Mouse (Mus musculus) hindbrain, embryonic 12.5 days (tissue): ENCODE measurements around the gene Scgb1b30. TPM values are rescaled to one million over a fixed set of nuclear protein-coding genes. Genes with fewer than 3 reads are reported as not detected.
A peak's percentile ranks its signal among the peaks of the same experiment; 100 is the strongest.

ENCODE experiments used
- ATAC-seq: fragments of 200-750 bp; cut with Nextera tagmentation; 2 replicates; pipeline ENCODE4 v1.8.0; 2017; ENCODE audit warnings: moderate TSS enrichment; ENCODE audit not compliant: low FRiP score
- H3K27ac ChIP-seq: fragments of 300-500 bp; sonication (generic); 2 replicates; pipeline ENCODE4 v1.5.1; 2016; ENCODE audit warnings: mild to moderate bottlenecking
- H3K27me3 ChIP-seq: fragments of 300-500 bp; sonication (generic); 2 replicates; pipeline ENCODE4 v1.6.1; 2016; ENCODE audit warnings: mild to moderate bottlenecking
- H3K36me3 ChIP-seq: fragments of 300-500 bp; sonication (generic); 2 replicates; pipeline ENCODE4 v1.6.1; 2016; ENCODE audit warnings: mild to moderate bottlenecking
- H3K4me1 ChIP-seq: fragments of 300-500 bp; sonication (generic); 2 replicates; pipeline ENCODE4 v1.6.1; 2016
- H3K4me2 ChIP-seq: fragments of 300-500 bp; sonication (generic); replicated peaks from 2 replicates; pipeline ENCODE4 v1.6.1; 2016; ENCODE audit warnings: mild to moderate bottlenecking
- H3K4me3 ChIP-seq: fragments of 300-500 bp; sonication (generic); 2 replicates; pipeline ENCODE4 v1.5.1; 2016; ENCODE audit warnings: mild to moderate bottlenecking
- H3K9ac ChIP-seq: fragments of 300-500 bp; sonication (generic); 2 replicates; pipeline ENCODE4 v1.6.1; 2016; ENCODE audit warnings: mild to moderate bottlenecking, moderate library complexity
- H3K9me3 ChIP-seq: fragments of 300-500 bp; sonication (generic); replicated peaks from 2 replicates; pipeline ENCODE4 v1.6.1; 2016; ENCODE audit warnings: mild to moderate bottlenecking
- WGBS: fragments of 180-500 bp; shearing (Covaris S2); methylation state at CpG from one replicate; pipeline ENCODE4 v1.1.7; 2016; 5-methylcytosine and 5-hydroxymethylcytosine counted together
- polyA plus RNA-seq: library from polyadenylated mRNA; unstranded; fragments of >200 nt; fragmentation: Nextera tagmentation; extraction: Ambion mirVana; gene quantifications from 2 replicates; pipeline ENCODE4 v1.2.1, GENCODE M21; 2016

Scgb1b30 gene
- polyA plus RNA-seq, 1 experiment from 2014 or later, result not detected

- peak; percentile 83 for ATAC-seq
- peak overlapping the region; percentile 77 for H3K27ac ChIP-seq
- peak overlapping the region; percentile 83 for H3K9ac ChIP-seq
- H3K36me3 ChIP-seq, result 0 out of 2 replicates have a peak, but pooled peaks cover 4% of the 10 kb centered on the region
- H3K4me2 ChIP-seq, result peak overlapping the region; percentile 68
- no peaks in the 10 kb centered on the region for H3K27me3 ChIP-seq
- no peaks in the 10 kb centered on the region for H3K9me3 ChIP-seq
- under 1% methylated on average over 72 of the region's 116 CpGs for WGBS
- H3K4me3 ChIP-seq, result peak overlapping the region; percentile 77
- H3K4me1 ChIP-seq, result peaks cover 14% of the 10 kb centered on the region
Measured at GRCm38 (mm10) chr7:34132355-34133079, 37.3 kb downstream of the Scgb1b30 start.

GRCm38 (mm10) chr7:34133117-34133762, 38.0 kb downstream of the Scgb1b30 start, which contains the start of gene Wtip:
Gene Wtip (minus strand): TSS chr7:34133268.
- peak within 1 kb of the TSS; percentile 77 for H3K4me3 ChIP-seq
- H3K9me3 ChIP-seq, result no peaks in the 10 kb centered on the region
- peak within 1 kb of the TSS; percentile 83 for H3K9ac ChIP-seq
- peak within 1 kb of the TSS; percentile 77 for H3K27ac ChIP-seq
- H3K27me3 ChIP-seq, result no peaks in the 10 kb centered on the region
- 2% methylated on average over 45 of the region's 65 CpGs for whole genome bisulfite sequencing
- H3K4me2 ChIP-seq, result peak within 1 kb of the TSS; percentile 68
- H3K4me1 ChIP-seq, result peaks cover 14% of the 10 kb centered on the region
- 0 out of 2 replicates have a peak, but pooled peaks cover 3% of the 10 kb centered on the region for H3K36me3 ChIP-seq
- peak; percentile 81 for ATAC-seq

- Histone ChIP-seq H3K36me3 (0 out of 2 replicates have a peak, but pooled peaks cover 3% of the 10 kb centered on the region), H3K27ac (no peak overlapping the region), H3K9me3 (no peaks in the 10 kb centered on the region), H3K4me1 (peaks cover 14% of the 10 kb centered on the region), H3K4me2 (no peak overlapping the region), H3K27me3 (no peaks in the 10 kb centered on the region), H3K4me3 (no peak overlapping the region), H3K9ac (no peak overlapping the region)
- WGBS, result 85% methylated on average over 2 of the region's 2 CpGs
- ATAC-seq, result no peak
Measured at GRCm38 (mm10) chr7:34134336-34134735, 39.1 kb downstream of the Scgb1b30 start.

GRCm38 (mm10) chr7:34139493-34139892, 44.3 kb downstream of the Scgb1b30 start:
- Histone ChIP-seq H3K9ac (no peak overlapping the region), H3K36me3 (peaks cover 46% of the 10 kb centered on the region), H3K27ac (no peak overlapping the region), H3K4me3 (no peak overlapping the region), H3K27me3 (no peaks in the 10 kb centered on the region), H3K4me1 (no peaks in the 10 kb centered on the region), H3K4me2 (no peak overlapping the region), H3K9me3 (no peaks in the 10 kb centered on the region)
- ATAC-seq, result no peak
- 93% methylated on average over 6 of the region's 6 CpGs for WGBS

- Histone ChIP-seq H3K4me2 (no peak overlapping the region), H3K36me3 (peaks cover 61% of the 10 kb centered on the region), H3K4me3 (no peak overlapping the region), H3K4me1 (no peaks in the 10 kb centered on the region), H3K9me3 (no peaks in the 10 kb centered on the region), H3K27me3 (no peaks in the 10 kb centered on the region), H3K27ac (no peak overlapping the region), H3K9ac (no peak overlapping the region)
- no peak for ATAC-seq
- WGBS, result 95% methylated on average over 13 of the region's 13 CpGs
Measured at GRCm38 (mm10) chr7:34141123-34141522, 45.9 kb downstream of the Scgb1b30 start.

GRCm38 (mm10) chr7:34147193-34147592, 52.0 kb downstream of the Scgb1b30 start:
- H3K27me3 ChIP-seq, result no peaks in the 10 kb centered on the region
- no peak overlapping the region for H3K9ac ChIP-seq
- peaks cover 95% of the 10 kb centered on the region for H3K36me3 ChIP-seq
- no peaks in the 10 kb centered on the region for H3K9me3 ChIP-seq
- H3K27ac ChIP-seq, result no peak overlapping the region
- no peak overlapping the region for H3K4me3 ChIP-seq
- WGBS, result 91% methylated on average over 4 of the region's 4 CpGs
- no peak for ATAC-seq
- no peaks in the 10 kb centered on the region for H3K4me1 ChIP-seq
- no peak overlapping the region for H3K4me2 ChIP-seq

Other genes starting within 250 kb of the Scgb1b30 start
- gene Scgb2b26, start 150.4 kb upstream of the Scgb1b30 start, polyA plus RNA-seq, result not detected in 2 replicates
- gene Scgb2b27, start 81.5 kb upstream of the Scgb1b30 start, polyA plus RNA-seq, result not detected in 2 replicates
- not detected in 2 replicates for gene Scgb1b27, start 73.9 kb upstream of the Scgb1b30 start, polyA plus RNA-seq
- gene Wtip, start 37.8 kb downstream of the Scgb1b30 start, polyA plus RNA-seq, result 4.1 and 6.2 TPM in 2 replicates
- 220 and 226 TPM in 2 replicates for gene Uba2, start 74.2 kb downstream of the Scgb1b30 start, polyA plus RNA-seq
- 63.4 and 68.1 TPM in 2 replicates for gene Pdcd2l, start 101.2 kb downstream of the Scgb1b30 start, polyA plus RNA-seq
- gene Gpi1, start 134.9 kb downstream of the Scgb1b30 start, polyA plus RNA-seq, result 239 and 241 TPM in 2 replicates
- not detected in 2 replicates for gene Gm6096, start 155.6 kb downstream of the Scgb1b30 start, polyA plus RNA-seq
- 34.3 and 35.8 TPM in 2 replicates for gene 4931406P16Rik, start 218.1 kb downstream of the Scgb1b30 start, polyA plus RNA-seq